Mouse (Mus musculus): ENCODE data around the gene T2. TPM values are rescaled to one million over a fixed set of nuclear protein-coding genes. Genes with fewer than 3 reads are reported as not detected.

Gene T2
- polyA plus RNA-seq, 1 experiment, result not detected

DNA sequence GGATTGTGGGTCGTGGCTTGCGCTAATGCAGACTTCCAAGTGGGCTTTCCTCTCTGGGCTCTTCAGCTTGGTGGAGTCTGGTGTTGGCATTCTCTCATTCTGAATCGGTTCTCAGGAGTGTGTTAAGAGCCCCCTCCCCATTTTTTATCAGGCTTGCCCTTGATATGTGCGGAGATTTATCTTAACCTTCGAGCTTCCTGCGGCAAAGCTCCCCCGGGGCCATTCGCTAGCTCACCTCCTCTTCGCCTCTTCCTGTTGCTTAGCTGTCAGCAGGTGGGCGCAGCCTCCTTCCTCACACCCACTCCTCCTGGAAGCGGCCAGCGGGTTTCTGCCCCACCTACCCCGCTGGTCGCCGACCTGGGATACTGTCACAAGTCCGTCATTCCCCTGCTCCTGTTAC, 73.6 kb downstream of the T2 start:
- peaks cover 65% of the 10 kb centered on the region for H3K27me3 ChIP-seq (ENCODE audit: control insufficient read depth)
- no peaks in the 10 kb centered on the region for H3K36me3 ChIP-seq (ENCODE audit: control insufficient read depth)
- H3K4me3 ChIP-seq (replicated peaks), result no peak overlapping the region

DNA sequence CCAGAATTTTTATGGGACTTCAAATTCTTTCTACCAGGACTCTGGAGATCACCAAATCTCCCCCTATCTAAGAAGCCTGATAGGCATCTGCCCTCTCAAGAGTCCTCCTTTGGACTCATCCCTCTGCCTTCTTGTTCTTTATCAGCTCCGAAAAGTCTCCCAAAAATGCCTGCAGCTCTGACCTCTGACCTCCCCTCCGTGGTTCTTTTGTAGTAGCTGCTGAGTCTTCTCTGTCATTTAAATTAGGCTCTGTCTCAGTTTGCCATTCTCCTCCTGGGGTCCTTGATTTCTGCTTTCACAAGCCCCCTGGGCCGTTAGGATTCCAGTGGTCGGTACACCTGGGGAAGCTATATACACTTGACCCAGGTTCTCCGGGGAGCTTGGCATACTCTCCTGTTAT, 74.1 kb downstream of the T2 start:
- TF ChIP-seq TAL1 (IDR thresholded peaks at IDR 0.05; ENCODE audit: low read length), result no peak
- no peak for TF ChIP-seq GATA1 (IDR thresholded peaks at IDR 0.05; ENCODE audit: low read length)
- Histone ChIP-seq H3K4me1 (ENCODE audit: control insufficient read depth) (no peaks in the 10 kb centered on the region), H3K36me3 (ENCODE audit: control insufficient read depth) (no peaks in the 10 kb centered on the region), H3K27me3 (ENCODE audit: control insufficient read depth) (peaks cover 70% of the 10 kb centered on the region), H3K9me3 (ENCODE audit: control insufficient read depth, low read length) (no peaks in the 10 kb centered on the region), H3K4me3 (replicated peaks) (no peak overlapping the region)

More for the DNA sequence above, 73.6 kb downstream of the T2 start:
- no peak for TF ChIP-seq GATA1 (IDR thresholded peaks at IDR 0.05; ENCODE audit: low read length)
- TF ChIP-seq TAL1 (IDR thresholded peaks at IDR 0.05; ENCODE audit: low read length), result no peak
- Histone ChIP-seq H3K9me3 (ENCODE audit: control insufficient read depth, low read length) (no peaks in the 10 kb centered on the region), H3K4me1 (ENCODE audit: control insufficient read depth) (no peaks in the 10 kb centered on the region)

DNA sequence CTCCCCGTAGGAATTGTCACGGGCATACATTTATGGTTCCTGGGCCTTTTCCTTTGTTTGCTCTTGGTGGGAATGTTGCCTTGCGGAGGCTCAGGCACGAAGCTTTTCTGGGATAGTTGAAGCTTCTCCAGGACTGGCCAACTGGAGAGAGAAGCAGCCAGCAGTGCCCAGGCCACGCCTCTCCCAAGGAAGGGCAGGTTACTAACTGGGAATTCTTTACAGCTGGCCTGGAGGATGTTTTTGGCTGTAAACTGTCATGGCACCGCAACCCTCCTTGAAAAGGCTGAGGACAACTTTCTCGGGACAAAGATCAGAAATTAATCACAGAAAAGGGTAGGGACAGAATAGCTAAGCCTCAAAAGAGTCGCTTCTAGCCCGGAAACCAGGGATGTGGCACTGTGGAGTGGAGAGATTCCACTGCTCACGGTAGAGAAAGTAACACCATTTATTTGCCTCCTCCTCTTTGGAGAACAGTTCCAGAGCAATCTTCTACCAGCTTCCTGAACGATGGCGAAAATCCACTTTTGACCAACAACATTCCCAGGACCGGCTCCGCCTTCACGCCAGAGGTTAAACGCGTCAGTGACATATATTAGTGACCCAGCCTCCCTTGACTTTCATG, 76.5 kb downstream of the T2 start:
- H3K4me3 ChIP-seq (replicated peaks), result no peak overlapping the region
- peaks cover 87% of the 10 kb centered on the region for H3K27me3 ChIP-seq (ENCODE audit: control insufficient read depth)
- H3K36me3 ChIP-seq (ENCODE audit: control insufficient read depth), result no peaks in the 10 kb centered on the region
- no peaks in the 10 kb centered on the region for H3K9me3 ChIP-seq (ENCODE audit: control insufficient read depth, low read length)
- H3K4me1 ChIP-seq (ENCODE audit: control insufficient read depth), result no peaks in the 10 kb centered on the region
- TF ChIP-seq GATA1 (IDR thresholded peaks at IDR 0.05; ENCODE audit: low read length) (no peak), TAL1 (IDR thresholded peaks at IDR 0.05; ENCODE audit: low read length) (no peak)

DNA sequence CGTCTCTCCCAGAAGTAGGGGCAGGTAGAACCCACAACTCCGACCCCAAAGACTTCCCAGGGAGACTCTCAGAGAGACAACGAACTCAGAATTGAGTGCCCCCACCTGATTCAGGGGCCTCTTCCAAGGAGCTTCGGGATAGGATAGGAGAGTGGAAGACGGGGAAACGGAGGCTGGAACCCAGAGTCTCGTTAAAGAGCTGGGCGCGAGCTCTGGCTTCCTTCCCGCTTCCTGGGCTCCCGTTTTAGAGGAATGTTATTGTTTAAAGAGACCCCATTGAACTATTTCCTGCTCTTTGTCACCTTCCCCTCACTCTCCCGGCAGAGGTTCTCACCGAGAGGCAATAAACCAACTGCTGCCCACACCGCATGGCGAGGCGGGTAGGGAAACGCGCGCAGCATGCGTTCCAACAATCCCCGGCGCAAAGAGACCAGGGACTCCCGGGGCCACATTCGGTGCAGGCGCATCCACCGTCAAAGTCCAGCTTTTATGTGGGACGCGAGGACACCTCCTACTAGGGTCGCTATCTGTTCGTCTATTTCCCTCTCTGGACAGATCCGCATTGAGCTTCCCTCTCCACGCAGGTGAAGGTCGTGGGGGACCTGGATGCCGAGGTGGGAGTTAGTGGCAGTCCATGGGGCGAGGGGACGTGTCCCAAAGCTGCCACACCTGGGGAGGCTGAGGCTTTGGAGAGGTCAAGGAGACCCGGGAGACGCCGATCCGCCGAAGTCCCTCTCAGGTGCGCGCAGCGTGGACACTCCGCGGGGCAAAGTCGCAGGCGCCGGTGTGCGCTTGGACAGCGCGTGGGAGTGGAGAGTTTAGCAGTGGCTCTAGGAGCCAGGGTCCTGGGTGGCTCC, 77.6 kb downstream of the T2 start:
- no peak for TF ChIP-seq TAL1 (IDR thresholded peaks at IDR 0.05; ENCODE audit: low read length)
- no peak for TF ChIP-seq GATA1 (IDR thresholded peaks at IDR 0.05; ENCODE audit: low read length)
- no peaks in the 10 kb centered on the region for H3K9me3 ChIP-seq (ENCODE audit: control insufficient read depth, low read length)
- H3K4me1 ChIP-seq (ENCODE audit: control insufficient read depth), result no peaks in the 10 kb centered on the region
- no peak overlapping the region for H3K4me3 ChIP-seq (replicated peaks)
- peaks cover 87% of the 10 kb centered on the region for H3K27me3 ChIP-seq (ENCODE audit: control insufficient read depth)
- H3K36me3 ChIP-seq (ENCODE audit: control insufficient read depth), result no peaks in the 10 kb centered on the region

DNA sequence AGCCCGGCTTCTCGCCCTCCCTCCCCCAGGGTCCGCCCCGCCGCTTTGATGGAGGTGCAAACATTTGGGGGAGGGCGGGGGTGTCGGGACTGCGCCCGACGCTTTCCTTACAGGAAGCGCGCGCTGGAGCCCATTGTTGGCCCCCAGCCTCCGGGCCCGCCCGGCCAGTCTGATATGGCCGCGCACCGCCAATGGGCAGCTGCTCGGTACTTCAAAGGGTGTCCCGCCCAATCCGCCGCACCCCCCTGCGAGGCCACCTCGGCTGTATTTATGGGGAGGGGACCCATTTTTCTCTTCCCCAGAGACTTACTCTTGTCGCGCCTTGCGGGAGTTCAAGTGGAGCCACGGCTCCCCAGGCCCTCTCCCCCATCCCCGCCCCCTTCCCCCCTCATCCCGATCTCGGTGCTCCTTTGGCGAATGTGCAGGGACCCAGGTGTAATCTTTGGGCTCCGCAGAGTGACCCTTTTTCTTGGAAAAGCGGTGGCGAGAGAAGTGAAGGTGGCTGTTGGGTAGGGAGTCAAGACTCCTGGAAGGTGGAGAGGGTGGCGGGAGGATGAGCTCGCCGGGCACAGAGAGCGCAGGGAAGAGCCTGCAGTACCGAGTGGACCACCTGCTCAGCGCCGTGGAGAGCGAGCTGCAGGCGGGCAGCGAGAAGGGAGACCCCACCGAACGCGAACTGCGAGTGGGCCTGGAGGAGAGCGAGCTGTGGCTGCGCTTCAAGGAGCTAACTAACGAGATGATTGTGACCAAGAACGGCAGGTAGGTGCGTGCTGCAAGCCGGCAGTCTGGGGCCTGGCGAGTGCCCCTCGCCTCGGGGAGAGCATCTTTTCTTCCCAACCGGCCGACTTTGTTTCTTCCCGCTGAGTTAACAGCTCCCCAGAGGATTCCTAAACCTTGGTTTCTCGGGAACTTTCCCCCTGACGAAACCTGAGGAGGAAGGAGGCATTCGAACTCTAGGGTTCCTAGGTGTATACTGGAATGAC, 78.5 kb downstream of the T2 start, which contains the start of gene T:
Gene T (plus strand): TSS at position 446 of the 983 bp plus-strand sequence.
- no peak for TF ChIP-seq TAL1 (IDR thresholded peaks at IDR 0.05; ENCODE audit: low read length)
- no peak for TF ChIP-seq GATA1 (IDR thresholded peaks at IDR 0.05; ENCODE audit: low read length)
- Histone ChIP-seq H3K4me1 (ENCODE audit: control insufficient read depth) (no peaks in the 10 kb centered on the region), H3K9me3 (ENCODE audit: control insufficient read depth, low read length) (no peaks in the 10 kb centered on the region), H3K27me3 (ENCODE audit: control insufficient read depth) (peaks cover 80% of the 10 kb centered on the region), H3K36me3 (ENCODE audit: control insufficient read depth) (no peaks in the 10 kb centered on the region), H3K4me3 (replicated peaks) (no peak within 1 kb of the TSS)

DNA sequence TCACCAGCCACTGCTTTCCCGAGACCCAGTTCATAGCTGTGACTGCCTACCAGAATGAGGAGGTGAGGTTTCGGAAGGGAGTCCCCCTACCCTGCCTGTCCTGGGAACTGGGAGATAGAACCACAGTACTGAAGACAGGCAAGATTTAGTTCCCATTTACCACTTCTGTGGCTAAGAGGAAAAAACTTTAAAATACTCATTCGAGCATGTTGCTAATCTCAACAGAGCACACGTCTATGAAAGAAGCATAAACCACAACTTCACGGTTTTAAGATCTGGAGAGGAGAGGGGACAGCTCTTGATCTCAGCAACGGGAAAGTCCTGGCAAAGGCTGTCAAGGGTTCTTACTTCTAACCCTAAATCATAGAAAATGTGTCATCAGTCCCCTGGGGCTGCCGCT, 80.4 kb downstream of the T2 start:
- peaks cover 61% of the 10 kb centered on the region for H3K27me3 ChIP-seq (ENCODE audit: control insufficient read depth)
- TF ChIP-seq GATA1 (IDR thresholded peaks at IDR 0.05; ENCODE audit: low read length) (no peak), TAL1 (IDR thresholded peaks at IDR 0.05; ENCODE audit: low read length) (no peak)
- H3K36me3 ChIP-seq (ENCODE audit: control insufficient read depth), result no peaks in the 10 kb centered on the region
- H3K4me1 ChIP-seq (ENCODE audit: control insufficient read depth), result no peaks in the 10 kb centered on the region
- H3K9me3 ChIP-seq (ENCODE audit: control insufficient read depth, low read length), result no peaks in the 10 kb centered on the region
- no peak overlapping the region for H3K4me3 ChIP-seq (replicated peaks)

DNA sequence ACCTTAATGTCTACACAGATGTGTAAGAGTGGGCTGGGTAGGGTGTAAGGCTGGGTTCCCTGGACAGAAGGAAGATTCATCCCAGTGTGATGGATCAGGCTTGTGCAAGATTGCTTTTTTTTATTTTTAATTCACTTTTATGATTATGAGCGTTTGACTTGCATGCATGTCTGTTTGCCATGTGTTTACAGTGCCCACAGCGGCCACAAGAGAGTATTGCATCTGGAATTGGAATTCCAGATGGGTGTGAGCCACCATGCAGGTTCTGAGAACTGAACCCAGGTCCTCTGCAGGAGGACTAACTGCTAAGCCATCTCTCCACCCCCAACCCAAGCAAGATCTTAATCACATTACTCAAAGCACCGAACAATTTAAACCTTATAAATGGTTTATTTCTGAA, 88.3 kb downstream of the T2 start:
- Histone ChIP-seq H3K27me3 (ENCODE audit: control insufficient read depth) (no peaks in the 10 kb centered on the region; the same call in 1 of the 2 replicates), H3K9me3 (ENCODE audit: control insufficient read depth, low read length) (no peaks in the 10 kb centered on the region), H3K36me3 (ENCODE audit: control insufficient read depth) (no peaks in the 10 kb centered on the region), H3K4me1 (ENCODE audit: control insufficient read depth) (no peaks in the 10 kb centered on the region), H3K4me3 (replicated peaks) (no peak overlapping the region)
- TF ChIP-seq GATA1 (IDR thresholded peaks at IDR 0.05; ENCODE audit: low read length), result no peak
- no peak for TF ChIP-seq TAL1 (IDR thresholded peaks at IDR 0.05; ENCODE audit: low read length)

DNA sequence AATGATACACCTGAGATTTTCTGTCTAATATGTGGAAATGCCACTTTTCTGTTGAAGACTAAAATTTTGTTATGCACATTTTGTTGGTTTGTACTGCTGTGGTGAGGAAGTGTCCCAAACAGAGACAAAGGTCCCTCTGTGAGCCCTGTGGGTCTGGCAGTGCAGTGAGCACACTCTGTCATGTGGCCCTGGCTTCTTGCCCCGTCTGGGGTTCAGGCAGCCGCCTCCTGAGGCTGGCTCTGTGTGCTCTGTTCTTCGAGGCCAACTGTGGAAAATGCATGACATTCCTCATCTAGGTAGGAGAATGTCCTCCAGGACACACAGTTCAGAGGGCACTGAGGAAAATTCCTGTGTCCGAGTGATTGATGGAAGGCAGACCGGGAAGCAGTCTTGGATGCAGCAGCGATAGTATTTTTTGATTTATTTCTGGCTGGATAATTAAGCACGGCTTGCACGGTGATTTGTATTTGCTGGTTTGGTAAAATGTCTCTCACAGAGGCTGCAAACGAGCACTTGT, 91.9 kb downstream of the T2 start:
- H3K4me1 ChIP-seq (ENCODE audit: control insufficient read depth), result no peaks in the 10 kb centered on the region
- no peaks in the 10 kb centered on the region for H3K27me3 ChIP-seq (ENCODE audit: control insufficient read depth)
- TF ChIP-seq GATA1 (IDR thresholded peaks at IDR 0.05; ENCODE audit: low read length), result no peak
- no peak for TF ChIP-seq TAL1 (IDR thresholded peaks at IDR 0.05; ENCODE audit: low read length)
- no peak overlapping the region for H3K4me3 ChIP-seq (replicated peaks)
- H3K9me3 ChIP-seq (ENCODE audit: control insufficient read depth, low read length), result no peaks in the 10 kb centered on the region
- H3K36me3 ChIP-seq (ENCODE audit: control insufficient read depth), result no peaks in the 10 kb centered on the region
